Mouse (Mus musculus): ENCODE data around the gene Azi2.

- TF ChIP-seq CTCF (IDR thresholded peaks at IDR 0.05; ENCODE audit: borderline replicate concordance, extremely low read depth, insufficient read depth, insufficient read length) (no peak), POLR2A (IDR thresholded peaks at IDR 0.05; ENCODE audit: borderline replicate concordance, extremely low read depth, insufficient read depth, insufficient read length, poor library complexity, severe bottlenecking) (no peak)
Measured at GRCm38 (mm10) chr9:118031694-118032093, 8.6 kb upstream of the Azi2 start.

Measured in brain, embryonic 14.5 days (tissue).